Mouse (Mus musculus) forebrain, embryonic 15.5 days (tissue): ENCODE measurements at regions not wholly inside any gene's neighbourhood (a gene's known extent, or its start where the extent isn't known, plus 50 kb on each side); places are given as distances from the start of the nearest gene placed in this dataset.

Experiments
- ATAC-seq: fragments of 200-750 bp; cut with Nextera tagmentation; replicated peaks from 2 replicates; pipeline ENCODE4 v1.8.0; 2017; ENCODE audit warnings: mild to moderate bottlenecking, moderate TSS enrichment, moderate library complexity
- H3K27ac ChIP-seq: fragments of 300-500 bp; sonication (generic); replicated peaks from 2 replicates; pipeline ENCODE4 v1.5.1; 2015; ENCODE audit warnings: mild to moderate bottlenecking, inconsistent platforms
- H3K27me3 ChIP-seq: fragments of 300-500 bp; sonication (generic); 2 replicates; pipeline ENCODE4 v1.6.1; 2015; ENCODE audit warnings: inconsistent platforms
- H3K36me3 ChIP-seq: fragments of 300-500 bp; sonication (generic); 2 replicates; pipeline ENCODE4 v1.6.1; 2015; ENCODE audit warnings: mild to moderate bottlenecking, inconsistent platforms
- H3K4me1 ChIP-seq: fragments of 300-500 bp; sonication (generic); 2 replicates; pipeline ENCODE4 v1.6.1; 2015; ENCODE audit warnings: inconsistent platforms
- H3K4me2 ChIP-seq: fragments of 300-500 bp; sonication (generic); replicated peaks from 2 replicates; pipeline ENCODE4 v1.6.1; 2015; ENCODE audit warnings: mild to moderate bottlenecking, inconsistent platforms
- H3K4me3 ChIP-seq: fragments of 300-500 bp; sonication (generic); 2 replicates; pipeline ENCODE4 v1.5.1; 2015; ENCODE audit warnings: mild to moderate bottlenecking, inconsistent platforms
- H3K9ac ChIP-seq: fragments of 300-500 bp; sonication (generic); replicated peaks from 2 replicates; pipeline ENCODE4 v1.6.1; 2015; ENCODE audit warnings: mild to moderate bottlenecking, inconsistent platforms
- H3K9me3 ChIP-seq: fragments of 300-500 bp; sonication (generic); 2 replicates; pipeline ENCODE4 v1.6.1; 2016; ENCODE audit warnings: inconsistent platforms
- WGBS: fragments of 180-500 bp; shearing (Covaris S2); methylation state at CpG from one replicate; pipeline ENCODE4 v1.1.7; 2015; ENCODE audit warnings: mixed read lengths; 5-methylcytosine and 5-hydroxymethylcytosine counted together

- Histone ChIP-seq H3K4me1 (peaks cover 33% of the 10 kb centered on the region), H3K27me3 (no peaks in the 10 kb centered on the region), H3K4me3 (peak overlapping the region; percentile 21; the same call in 1 of the 2 replicates), H3K9me3 (no peaks in the 10 kb centered on the region), H3K27ac (peak overlapping the region; percentile 98), H3K36me3 (no peaks in the 10 kb centered on the region), H3K4me2 (peak overlapping the region; percentile 36), H3K9ac (peak overlapping the region; percentile 14; the same call in 1 of the 2 replicates)
- 9% methylated on average over 25 of the region's 25 CpGs for WGBS
- ATAC-seq: peak; percentile 89
These were observed 236.3 kb upstream of the Npvf start for GRCm38 (mm10) chr6:50890370-50891204.

- H3K27me3 ChIP-seq: no peaks in the 10 kb centered on the region
- H3K27ac ChIP-seq: peak overlapping the region; percentile 98
- H3K9me3 ChIP-seq: no peaks in the 10 kb centered on the region
- ATAC-seq: no peak
- peak overlapping the region; percentile 36 for H3K4me2 ChIP-seq
- 0 out of 2 replicates have a peak overlapping the region, but pooled peaks have one; percentile 14 for H3K9ac ChIP-seq
- no peak overlapping the region for H3K4me3 ChIP-seq
- H3K4me1 ChIP-seq: peaks cover 30% of the 10 kb centered on the region
- no peaks in the 10 kb centered on the region for H3K36me3 ChIP-seq
- WGBS: 40% methylated on average over 3 of the region's 3 CpGs
These were observed 236.9 kb upstream of the Npvf start for GRCm38 (mm10) chr6:50891205-50891526.

- Histone ChIP-seq H3K4me2 (no peak overlapping the region), H3K4me1 (no peaks in the 10 kb centered on the region), H3K27ac (no peak overlapping the region), H3K36me3 (no peaks in the 10 kb centered on the region), H3K9ac (no peak overlapping the region), H3K27me3 (no peaks in the 10 kb centered on the region), H3K9me3 (no peaks in the 10 kb centered on the region), H3K4me3 (no peak overlapping the region)
- WGBS: 97% methylated on average over 3 of the region's 3 CpGs
- no peak for ATAC-seq
These were observed 244.6 kb upstream of the Npvf start for GRCm38 (mm10) chr6:50898792-50899191.

GRCm38 (mm10) chr6:50915166-50916030, 261.2 kb upstream of the Npvf start:
- no peak for ATAC-seq
- Histone ChIP-seq H3K4me1 (no peaks in the 10 kb centered on the region), H3K4me3 (no peak overlapping the region), H3K9me3 (no peaks in the 10 kb centered on the region), H3K36me3 (no peaks in the 10 kb centered on the region), H3K27me3 (no peaks in the 10 kb centered on the region), H3K27ac (no peak overlapping the region), H3K9ac (no peak overlapping the region), H3K4me2 (no peak overlapping the region)
- 82% methylated on average over 8 of the region's 8 CpGs for WGBS

- Histone ChIP-seq H3K27me3 (no peaks in the 10 kb centered on the region), H3K36me3 (no peaks in the 10 kb centered on the region), H3K27ac (no peak overlapping the region), H3K4me2 (no peak overlapping the region), H3K4me1 (no peaks in the 10 kb centered on the region), H3K9me3 (no peaks in the 10 kb centered on the region), H3K4me3 (no peak overlapping the region), H3K9ac (no peak overlapping the region)
- ATAC-seq: no peak
- 83% methylated on average over 3 of the region's 3 CpGs for WGBS
These were observed 264.0 kb upstream of the Npvf start for GRCm38 (mm10) chr6:50918248-50918647.

GRCm38 (mm10) chr6:50922235-50922634, 268.0 kb upstream of the Npvf start:
- Histone ChIP-seq H3K9me3 (no peaks in the 10 kb centered on the region), H3K4me1 (peaks cover 5% of the 10 kb centered on the region; the same call in 1 of the 2 replicates), H3K9ac (no peak overlapping the region), H3K4me2 (no peak overlapping the region), H3K27me3 (no peaks in the 10 kb centered on the region), H3K36me3 (no peaks in the 10 kb centered on the region), H3K27ac (no peak overlapping the region), H3K4me3 (no peak overlapping the region)
- no peak for ATAC-seq
- 79% methylated on average over 3 of the region's 3 CpGs for WGBS

- no peak overlapping the region for H3K4me3 ChIP-seq
- H3K36me3 ChIP-seq: no peaks in the 10 kb centered on the region
- ATAC-seq: 0 out of 2 replicates have a peak, but pooled peaks have one; percentile 11
- no peaks in the 10 kb centered on the region for H3K27me3 ChIP-seq
- peaks cover 5% of the 10 kb centered on the region; the same call in 1 of the 2 replicates for H3K4me1 ChIP-seq
- 49% methylated on average over 5 of the region's 5 CpGs for whole genome bisulfite sequencing
- no peaks in the 10 kb centered on the region for H3K9me3 ChIP-seq
- no peak overlapping the region for H3K4me2 ChIP-seq
- H3K9ac ChIP-seq: no peak overlapping the region
- no peak overlapping the region; the same call in 1 of the 2 replicates for H3K27ac ChIP-seq
These were observed 270.3 kb upstream of the Npvf start for GRCm38 (mm10) chr6:50924571-50924970.

- Histone ChIP-seq H3K9ac (no peak overlapping the region), H3K27ac (no peak overlapping the region; the same call in 1 of the 2 replicates), H3K27me3 (no peaks in the 10 kb centered on the region), H3K4me1 (peaks cover 5% of the 10 kb centered on the region; the same call in 1 of the 2 replicates), H3K36me3 (no peaks in the 10 kb centered on the region), H3K4me2 (no peak overlapping the region), H3K4me3 (no peak overlapping the region), H3K9me3 (no peaks in the 10 kb centered on the region)
- 20% methylated on average over 7 of the region's 7 CpGs for WGBS
- ATAC-seq: 0 out of 2 replicates have a peak, but pooled peaks have one; percentile 32
These were observed 270.8 kb upstream of the Npvf start for GRCm38 (mm10) chr6:50924998-50925397.

GRCm38 (mm10) chr6:50926313-50926712, 272.1 kb upstream of the Npvf start:
- no peak overlapping the region for H3K4me3 ChIP-seq
- no peaks in the 10 kb centered on the region for H3K9me3 ChIP-seq
- H3K4me2 ChIP-seq: no peak overlapping the region
- no peaks in the 10 kb centered on the region for H3K27me3 ChIP-seq
- ATAC-seq: no peak
- H3K9ac ChIP-seq: no peak overlapping the region
- no peak overlapping the region for H3K27ac ChIP-seq
- WGBS: 89% methylated on average over 1 of the region's 1 CpGs
- peaks cover 5% of the 10 kb centered on the region; the same call in 1 of the 2 replicates for H3K4me1 ChIP-seq
- H3K36me3 ChIP-seq: no peaks in the 10 kb centered on the region

GRCm38 (mm10) chr6:50929503-50929902, 275.3 kb upstream of the Npvf start:
- no peak overlapping the region for H3K4me2 ChIP-seq
- H3K9ac ChIP-seq: no peak overlapping the region
- no peak for ATAC-seq
- H3K9me3 ChIP-seq: no peaks in the 10 kb centered on the region
- peaks cover 15% of the 10 kb centered on the region for H3K4me1 ChIP-seq
- no peak overlapping the region for H3K4me3 ChIP-seq
- H3K27ac ChIP-seq: no peak overlapping the region
- WGBS: 95% methylated on average over 9 of the region's 9 CpGs
- H3K36me3 ChIP-seq: no peaks in the 10 kb centered on the region
- no peaks in the 10 kb centered on the region for H3K27me3 ChIP-seq

GRCm38 (mm10) chr6:50933510-50933909, 279.3 kb upstream of the Npvf start:
- Histone ChIP-seq H3K4me2 (no peak overlapping the region), H3K27ac (peak overlapping the region; percentile 70), H3K4me3 (no peak overlapping the region), H3K4me1 (peaks cover 29% of the 10 kb centered on the region), H3K27me3 (no peaks in the 10 kb centered on the region), H3K36me3 (no peaks in the 10 kb centered on the region), H3K9me3 (no peaks in the 10 kb centered on the region), H3K9ac (no peak overlapping the region)
- WGBS: 85% methylated on average over 6 of the region's 6 CpGs
- 0 out of 2 replicates have a peak, but pooled peaks have one; percentile 20 for ATAC-seq

GRCm38 (mm10) chr6:50934245-50934644, 280.0 kb upstream of the Npvf start:
- peak; percentile 46; the same call in 1 of the 2 replicates for ATAC-seq
- 59% methylated on average over 10 of the region's 10 CpGs for WGBS
- H3K27ac ChIP-seq: peak overlapping the region; percentile 70

More at GRCm38 (mm10) chr6:50934245-50934644, 280.0 kb upstream of the Npvf start:
- peaks cover 31% of the 10 kb centered on the region for H3K4me1 ChIP-seq
- no peaks in the 10 kb centered on the region for H3K27me3 ChIP-seq
- no peaks in the 10 kb centered on the region for H3K9me3 ChIP-seq
- H3K4me2 ChIP-seq: no peak overlapping the region
- H3K9ac ChIP-seq: no peak overlapping the region
- H3K36me3 ChIP-seq: no peaks in the 10 kb centered on the region
- no peak overlapping the region for H3K4me3 ChIP-seq
